Mouse (Mus musculus): ENCODE measurements around the gene Btbd35f8.
"Not testable (repeated sequence)": the region's sequence is repeated elsewhere in the genome, so short reads cannot be mapped to it uniquely, and the experiment has no call there.

The Btbd35f8 gene

GRCm38 (mm10) chrX:34450224-34450623 lies at the start of gene Btbd35f8:
TSS of gene Btbd35f8 (plus strand) at chrX:34450524.
- DNase-seq: not testable (repeated sequence)
